33 mouse cellular contexts compared by ENCODE assay signal in genomic region chr9:78500386-78500785, GRCm38 (mm10). TPM values are rescaled to one million over a fixed set of nuclear protein-coding genes. Genes with fewer than 3 reads are reported as not detected.
A peak's percentile ranks its signal among the peaks of the same experiment; 100 is the strongest.
DNase-seq lines count a peak whose midpoint lies in the region; ATAC-seq and TF ChIP-seq lines count a peak whose summit lies in the region.
"Had no signal": no experiment of that assay in that cellular context is flagged by ENCODE, and none has a peak within 500 bp of the region (broad histone marks: within the 10 kb centered on the region; RNA-seq: fewer than 3 reads in every experiment).

No protein-coding gene starts in this region.

- in situ Hi-C loops in Patski (cut with MboI; ENCODE audit: low pct_unique_long_range_greater_than_20kb) = no loop called here

- CTCF ChIA-PET in Patski (lab: Charles Lee) = interaction anchor here (0.8 to 2.1 kb wide), 8 partner anchors 9 to 70 kb away, joined by 3 to 7 read pairs (median 4); no protein-coding TSS in a partner anchor

- peaks cover 44% of the 10 kb centered on the region for H3K4me1 ChIP-seq in forebrain, embryonic 10.5 days
- H3K4me1 ChIP-seq in forebrain, embryonic 13.5 days = peaks cover 31% of the 10 kb centered on the region
- peaks cover 40% of the 10 kb centered on the region for H3K4me1 ChIP-seq in heart, embryonic 13.5 days
- no peaks in the 10 kb centered on the region for H3K4me1 ChIP-seq in thymus, adult 2 months (replicated peaks; ENCODE audit: control insufficient read depth, insufficient read depth, low read length)

- no peaks in the 10 kb centered on the region for H3K36me3 ChIP-seq in forebrain, embryonic 10.5 days (replicated peaks)
- H3K36me3 ChIP-seq in forebrain, embryonic 13.5 days (ENCODE audit: poor library complexity, severe bottlenecking) = no peaks in the 10 kb centered on the region
- no peaks in the 10 kb centered on the region for H3K36me3 ChIP-seq in heart, embryonic 13.5 days
- no peaks in the 10 kb centered on the region for H3K36me3 ChIP-seq in thymus, adult 2 months (ENCODE audit: control insufficient read depth, insufficient read depth, low read length)
- H3K36me3 ChIP-seq: embryonic facial prominence, embryonic 15.5 days; hindbrain, embryonic 10.5 days; hindbrain, embryonic 15.5 days; limb, embryonic 10.5 days; limb, embryonic 15.5 days; liver, embryonic 13.5 days; midbrain, embryonic 13.5 days had no signal

- DNase-seq in forebrain, embryonic 10.5 days (ENCODE audit: extremely low spot score, low spot score) = no peak
- no peak for DNase-seq in heart, adult 8-10 months (ENCODE audit: low spot score)
- peak; percentile 60 for DNase-seq in 3T3-L1 (ENCODE audit: low read depth, low spot score)
- no peak for DNase-seq in Patski (ENCODE audit: low read depth, low spot score)
- DNase-seq in thymus, adult 2 months = no peak
- no peak for DNase-seq in urinary bladder, postnatal 4 days (ENCODE audit: low spot score in 2 of 2)
- DNase-seq: adrenal gland, postnatal 10 days; cerebellum, adult 9-10 months; cerebellum, postnatal 36 days; gastrocnemius, postnatal 25 days; kidney, adult 11 months; kidney, postnatal 14 days; layer of hippocampus, adult 9-11 months; liver, embryonic 13.5 days; lung, adult 18-20 months; lung, postnatal 4 days; retina, postnatal 1 day; right cerebral cortex, postnatal 14 days; thymus, postnatal 14 days had no signal

- ATAC-seq in forebrain, embryonic 13.5 days = no peak
- no peak for ATAC-seq in heart, embryonic 13.5 days (ENCODE audit: extremely low read depth, insufficient number of reproducible peaks, low FRiP score, low TSS enrichment)
- peak; percentile 21 for ATAC-seq in Patski
- ATAC-seq: CD4-positive, CD25-positive, alpha-beta regulatory T cell, adult 4 months; inflammation-experienced regulatory T-cells, adult 6 months; lung, postnatal 0 days; midbrain, embryonic 13.5 days had no signal

- peak overlapping the region; percentile 40; the same call in 1 of the 2 replicates for H3K27ac ChIP-seq in forebrain, embryonic 10.5 days
- H3K27ac ChIP-seq in forebrain, embryonic 13.5 days = no peak overlapping the region
- H3K27ac ChIP-seq in heart, embryonic 13.5 days (replicated peaks) = peak overlapping the region; percentile 51
- no peak overlapping the region for H3K27ac ChIP-seq in thymus, adult 2 months (ENCODE audit: control insufficient read depth, insufficient read depth, low read length)
- H3K27ac ChIP-seq: embryonic facial prominence, embryonic 15.5 days; hindbrain, embryonic 10.5 days; hindbrain, embryonic 15.5 days; limb, embryonic 10.5 days; limb, embryonic 15.5 days; liver, embryonic 13.5 days; midbrain, embryonic 13.5 days had no signal

- H3K9me3 ChIP-seq in forebrain, embryonic 10.5 days = no peaks in the 10 kb centered on the region
- no peaks in the 10 kb centered on the region for H3K9me3 ChIP-seq in forebrain, embryonic 13.5 days (replicated peaks)
- no peaks in the 10 kb centered on the region for H3K9me3 ChIP-seq in heart, embryonic 13.5 days
- H3K9me3 ChIP-seq: embryonic facial prominence, embryonic 15.5 days; hindbrain, embryonic 10.5 days; hindbrain, embryonic 15.5 days; limb, embryonic 10.5 days; limb, embryonic 15.5 days; liver, embryonic 13.5 days; megakaryocyte, embryonic 14.5 days; midbrain, embryonic 13.5 days had no signal

- no peaks in the 10 kb centered on the region for H3K27me3 ChIP-seq in forebrain, embryonic 10.5 days (ENCODE audit: poor library complexity, severe bottlenecking)
- no peaks in the 10 kb centered on the region for H3K27me3 ChIP-seq in forebrain, embryonic 13.5 days
- no peaks in the 10 kb centered on the region for H3K27me3 ChIP-seq in heart, embryonic 13.5 days (replicated peaks)
- H3K27me3 ChIP-seq in Patski = no peaks in the 10 kb centered on the region
- H3K27me3 ChIP-seq in thymus, adult 2 months (ENCODE audit: control insufficient read depth, insufficient read depth, low read length) = no peaks in the 10 kb centered on the region
- H3K27me3 ChIP-seq: embryonic facial prominence, embryonic 15.5 days; hindbrain, embryonic 15.5 days; limb, embryonic 15.5 days; midbrain, embryonic 13.5 days had no signal

- no peak for TF ChIP-seq POLR2A in thymus, adult 2 months (IDR thresholded peaks at IDR 0.05; ENCODE audit: control insufficient read depth, extremely low read depth, insufficient read depth, low read length, poor library complexity)

- 74% methylated on average over 3 of the region's 3 CpGs for WGBS in forebrain, embryonic 10.5 days
- WGBS in forebrain, embryonic 13.5 days = 85% methylated on average over 3 of the region's 3 CpGs
- 20% methylated on average over 3 of the region's 3 CpGs for WGBS in heart, embryonic 13.5 days
- WGBS in thymus, adult 2 months = 91% methylated on average over 3 of the region's 3 CpGs

- POLR2A ChIA-PET in Patski (lab: Charles Lee) = interaction anchor here (0.8 to 2.1 kb wide), 4 partner anchors 13 to 31 kb away, joined by 3 to 7 read pairs (median 5); no protein-coding TSS in a partner anchor

- TF ChIP-seq CTCF in Patski (IDR thresholded peaks at IDR 0.05) = no peak
- TF ChIP-seq CTCF in thymus, adult 2 months (IDR thresholded peaks at IDR 0.05; ENCODE audit: borderline replicate concordance, control insufficient read depth, extremely low read depth, insufficient read depth, low read length, poor library complexity) = no peak

- H3K4me2 ChIP-seq in forebrain, embryonic 13.5 days = no peak overlapping the region
- H3K4me2 ChIP-seq in heart, embryonic 13.5 days = no peak overlapping the region
- H3K4me2 ChIP-seq: embryonic facial prominence, embryonic 15.5 days; hindbrain, embryonic 15.5 days; limb, embryonic 15.5 days; liver, embryonic 13.5 days; midbrain, embryonic 13.5 days had no signal

- no peak overlapping the region for H3K9ac ChIP-seq in forebrain, embryonic 13.5 days
- no peak overlapping the region for H3K9ac ChIP-seq in heart, embryonic 13.5 days
- H3K9ac ChIP-seq: embryonic facial prominence, embryonic 15.5 days; hindbrain, embryonic 15.5 days; limb, embryonic 15.5 days; liver, embryonic 13.5 days; midbrain, embryonic 13.5 days had no signal

- H3K4me3 ChIP-seq in forebrain, embryonic 10.5 days = no peak overlapping the region
- no peak overlapping the region for H3K4me3 ChIP-seq in forebrain, embryonic 13.5 days
- H3K4me3 ChIP-seq in heart, embryonic 13.5 days = no peak overlapping the region
- H3K4me3 ChIP-seq in thymus, adult 2 months (ENCODE audit: control insufficient read depth, insufficient read depth, low read length) = no peak overlapping the region
- H3K4me3 ChIP-seq: embryonic facial prominence, embryonic 15.5 days; hindbrain, embryonic 10.5 days; hindbrain, embryonic 15.5 days; limb, embryonic 10.5 days; limb, embryonic 15.5 days; liver, embryonic 13.5 days; megakaryocyte, embryonic 14.5 days; midbrain, embryonic 13.5 days had no signal

RNA-seq across cellular contexts. Expression of gene Eef1a1, which starts 11.4 kb away (rescaled TPM):
- polyA plus RNA-seq in forebrain, embryonic 10.5 days (2016; fragmentation: Nextera tagmentation; extraction: Ambion mirVana) = 3,994 and 4,016 TPM in 2 replicates
- polyA plus RNA-seq in forebrain, embryonic 13.5 days (2015; fragmentation: Nextera tagmentation; extraction: Ambion mirVana) = 4,108 and 4,123 TPM in 2 replicates
- polyA plus RNA-seq in heart, embryonic 13.5 days (2015; fragmentation: Nextera tagmentation; extraction: Ambion mirVana) = 3,078 and 3,363 TPM in 2 replicates
- total RNA-seq in heart, adult 8-10 months (2022) = 100 to 1,000 TPM; 830 to 950 (median 884) TPM
- 8,737 TPM for polyA plus RNA-seq in Patski (2021)
- polyA plus RNA-seq in thymus, adult 2 months (2012; rRNA removed) = 4,171 and 4,540 TPM in 2 replicates

RNA-seq across cellular contexts. Expression of gene Gm17324, which starts 51.8 kb away (rescaled TPM):
- polyA plus RNA-seq in forebrain, embryonic 10.5 days (2016; fragmentation: Nextera tagmentation; extraction: Ambion mirVana) = 0.58 and 0.88 TPM in 2 replicates
- 0.65 and 0.97 TPM in 2 replicates for polyA plus RNA-seq in forebrain, embryonic 13.5 days (2015; fragmentation: Nextera tagmentation; extraction: Ambion mirVana)
- 0.51 and 0.71 TPM in 2 replicates for polyA plus RNA-seq in heart, embryonic 13.5 days (2015; fragmentation: Nextera tagmentation; extraction: Ambion mirVana)
- not detected for total RNA-seq in heart, adult 8-10 months (2022)
- not detected for polyA plus RNA-seq in Patski (2021)
- 0.19 TPM in 1 of 2 replicates, not detected in the other for polyA plus RNA-seq in thymus, adult 2 months (2012; rRNA removed)
- total RNA-seq: gastrocnemius, adult 18-20 months; gastrocnemius, postnatal 25 days had no signal
- polyA plus RNA-seq: small intestine, adult 2 months had no signal

RNA-seq across cellular contexts. Expression of gene Mto1, which starts 52.4 kb away (rescaled TPM):
- polyA plus RNA-seq in forebrain, embryonic 10.5 days (2016; fragmentation: Nextera tagmentation; extraction: Ambion mirVana) = 23.5 and 26.1 TPM in 2 replicates
- 24.9 and 26.1 TPM in 2 replicates for polyA plus RNA-seq in forebrain, embryonic 13.5 days (2015; fragmentation: Nextera tagmentation; extraction: Ambion mirVana)
- polyA plus RNA-seq in heart, embryonic 13.5 days (2015; fragmentation: Nextera tagmentation; extraction: Ambion mirVana) = 26.4 and 29.5 TPM in 2 replicates
- 10 to 100 TPM; 23.6 to 29.9 (median 27.6) TPM for total RNA-seq in heart, adult 8-10 months (2022)
- 23.8 TPM for polyA plus RNA-seq in Patski (2021)
- polyA plus RNA-seq in thymus, adult 2 months (2012; rRNA removed) = 22.5 and 24.3 TPM in 2 replicates

RNA-seq across cellular contexts. Expression of gene Cgas, which starts 57.3 kb away (rescaled TPM):
- polyA plus RNA-seq in forebrain, embryonic 10.5 days (2016; fragmentation: Nextera tagmentation; extraction: Ambion mirVana) = 0.27 and 0.32 TPM in 2 replicates
- 0.47 and 0.62 TPM in 2 replicates for polyA plus RNA-seq in forebrain, embryonic 13.5 days (2015; fragmentation: Nextera tagmentation; extraction: Ambion mirVana)
- 0.64 and 0.76 TPM in 2 replicates for polyA plus RNA-seq in heart, embryonic 13.5 days (2015; fragmentation: Nextera tagmentation; extraction: Ambion mirVana)
- under 1 TPM; 0.16 to 0.44 (median 0.28) TPM for total RNA-seq in heart, adult 8-10 months (2022)
- polyA plus RNA-seq in Patski (2021) = 3.0 TPM
- 1.5 and 1.8 TPM in 2 replicates for polyA plus RNA-seq in thymus, adult 2 months (2012; rRNA removed)

Comparison
In these comparisons a context has a peak if more than half of its experiments do, and no peak if none do; other contexts are left out.
1. H3K27ac ChIP-seq: peak in forebrain, embryonic 10.5 days (single experiment) and heart, embryonic 13.5 days (single experiment); none in forebrain, embryonic 13.5 days (single experiment) and thymus, adult 2 months (single experiment).